Mouse (Mus musculus): Measurements from ENCODE around the gene Ttc7b. TPM values are rescaled to one million over a fixed set of nuclear protein-coding genes. Genes with fewer than 3 reads are reported as not detected.

Ttc7b gene
- total RNA-seq, 2 experiments from 2014 or later, result 65.8 to 73.1 TPM

DNA sequence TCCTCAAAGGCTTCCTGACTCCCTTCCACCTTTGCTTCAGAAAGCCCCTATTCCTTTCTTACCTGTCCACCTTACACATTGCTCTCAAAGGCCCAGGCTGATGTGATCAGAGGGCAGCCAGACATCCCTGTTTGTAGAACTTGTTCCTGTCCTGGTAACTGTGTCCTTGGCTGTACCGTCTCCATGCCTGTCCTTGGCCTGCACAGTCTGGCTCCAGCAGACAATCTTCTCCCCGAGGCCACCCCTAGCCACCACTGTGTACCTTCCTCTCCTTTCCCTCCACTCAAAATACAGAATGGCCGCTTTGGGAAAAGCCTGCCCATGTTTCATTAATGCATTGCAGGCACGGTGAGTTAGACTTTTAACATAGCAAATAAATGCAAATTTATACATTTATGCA lies 199.1 kb downstream of the Ttc7b start:
- no peak for DNase-seq
- intact Hi-C loops (cut with DNase I), result no loop called here

GRCm38 (mm10) chr12:100319746-100320145 lies 200.9 kb downstream of the Ttc7b start:
- intact Hi-C loops (cut with DNase I), result no loop called here
- DNase-seq, result no peak

GRCm38 (mm10) chr12:100317936-100318335 lies 202.7 kb downstream of the Ttc7b start:
- DNase-seq, result no peak
- intact Hi-C loops (cut with DNase I), result no loop called here

- DNase-seq, result no peak
- intact Hi-C loops (cut with DNase I), result no loop called here
These were observed 204.5 kb downstream of the Ttc7b start for GRCm38 (mm10) chr12:100316094-100316493.

DNA sequence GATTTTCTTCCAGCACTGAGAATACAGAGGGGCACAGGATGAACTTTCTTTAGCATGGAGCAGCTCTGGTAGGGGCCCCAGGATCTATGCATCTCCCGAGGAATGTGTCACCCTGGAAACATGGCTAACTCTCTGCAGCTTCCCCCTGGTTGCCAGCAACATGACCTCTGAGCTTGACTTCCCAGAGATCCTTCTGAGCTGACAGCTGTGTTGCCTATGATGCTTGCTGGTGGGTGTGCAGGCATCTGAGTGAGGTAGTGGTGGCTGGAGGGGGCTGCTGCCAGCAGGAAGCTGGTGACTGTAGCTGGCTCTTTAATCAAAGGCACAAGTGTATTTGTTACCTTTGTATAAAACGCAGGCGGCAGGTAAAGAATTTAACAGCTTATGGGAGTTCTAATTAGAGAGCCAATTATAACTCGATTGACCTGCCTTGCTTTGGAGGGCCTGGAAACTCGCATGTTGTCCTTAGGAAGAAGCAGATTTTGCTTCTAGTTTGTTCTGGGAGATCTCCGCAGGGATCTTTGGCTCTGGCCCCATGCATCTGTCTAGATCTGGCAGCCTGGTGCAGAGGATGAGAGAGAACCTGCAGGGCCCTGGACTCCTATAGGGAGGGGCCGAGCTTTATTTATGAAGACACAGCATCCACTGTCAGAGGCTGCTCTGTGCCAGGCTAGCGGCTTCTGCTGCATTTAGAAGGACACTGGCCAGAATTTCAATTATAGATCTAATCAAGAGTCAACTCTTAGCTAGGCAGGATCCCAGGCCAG lies 205.3 kb downstream of the Ttc7b start:
- no peak for DNase-seq
- intact Hi-C loops (cut with DNase I), result no loop called here

DNA sequence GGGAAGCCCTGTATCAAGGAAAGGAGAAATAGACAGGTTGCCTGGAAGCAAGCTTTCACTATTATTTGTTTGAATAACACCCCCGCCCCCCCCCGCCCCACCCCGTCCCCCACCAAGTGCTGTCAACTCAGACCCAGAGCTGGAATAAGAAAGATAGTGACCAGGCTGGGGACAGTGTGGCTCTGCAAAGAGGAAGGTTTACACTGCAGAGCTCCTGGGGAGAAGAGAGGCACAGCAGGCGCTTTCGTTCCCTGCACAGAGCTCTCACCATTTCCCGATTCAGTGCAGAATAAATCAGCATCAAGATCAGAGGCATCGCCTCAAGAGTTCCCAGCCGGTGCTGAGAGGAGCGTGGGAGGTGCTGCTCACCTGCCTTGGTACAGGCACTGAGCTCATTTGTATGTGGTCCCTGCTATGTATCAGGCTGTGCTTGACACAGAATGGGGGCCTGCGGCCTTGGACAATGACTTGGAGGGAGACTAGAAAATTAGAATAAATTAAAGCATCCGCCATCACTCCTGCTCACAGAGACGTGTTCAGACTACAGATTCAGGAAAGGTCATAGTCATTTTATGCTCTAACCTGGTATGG lies 206.7 kb downstream of the Ttc7b start:
- DNase-seq, result no peak
- intact Hi-C loops (cut with DNase I), result no loop called here

DNA sequence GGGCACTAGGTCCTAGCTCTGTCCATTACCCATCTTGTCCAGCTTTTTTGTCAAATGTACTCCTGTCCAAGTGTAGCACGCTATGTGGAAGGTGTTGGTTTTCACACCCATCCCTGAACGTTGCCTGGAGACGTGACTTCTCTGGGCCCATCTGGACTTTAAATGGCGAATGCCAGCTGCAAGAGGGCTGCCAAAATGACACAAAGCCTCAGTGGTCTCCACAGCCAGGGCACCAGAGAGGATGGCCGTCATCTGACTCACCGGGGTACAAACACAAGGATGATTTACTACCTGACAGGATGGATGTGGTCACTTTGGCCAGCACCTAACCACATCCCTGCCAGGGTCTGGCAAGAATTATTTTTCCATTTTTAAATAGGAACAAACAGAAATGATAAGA lies 207.4 kb downstream of the Ttc7b start:
- intact Hi-C loops (cut with DNase I), result no loop called here
- no peak for DNase-seq

DNA sequence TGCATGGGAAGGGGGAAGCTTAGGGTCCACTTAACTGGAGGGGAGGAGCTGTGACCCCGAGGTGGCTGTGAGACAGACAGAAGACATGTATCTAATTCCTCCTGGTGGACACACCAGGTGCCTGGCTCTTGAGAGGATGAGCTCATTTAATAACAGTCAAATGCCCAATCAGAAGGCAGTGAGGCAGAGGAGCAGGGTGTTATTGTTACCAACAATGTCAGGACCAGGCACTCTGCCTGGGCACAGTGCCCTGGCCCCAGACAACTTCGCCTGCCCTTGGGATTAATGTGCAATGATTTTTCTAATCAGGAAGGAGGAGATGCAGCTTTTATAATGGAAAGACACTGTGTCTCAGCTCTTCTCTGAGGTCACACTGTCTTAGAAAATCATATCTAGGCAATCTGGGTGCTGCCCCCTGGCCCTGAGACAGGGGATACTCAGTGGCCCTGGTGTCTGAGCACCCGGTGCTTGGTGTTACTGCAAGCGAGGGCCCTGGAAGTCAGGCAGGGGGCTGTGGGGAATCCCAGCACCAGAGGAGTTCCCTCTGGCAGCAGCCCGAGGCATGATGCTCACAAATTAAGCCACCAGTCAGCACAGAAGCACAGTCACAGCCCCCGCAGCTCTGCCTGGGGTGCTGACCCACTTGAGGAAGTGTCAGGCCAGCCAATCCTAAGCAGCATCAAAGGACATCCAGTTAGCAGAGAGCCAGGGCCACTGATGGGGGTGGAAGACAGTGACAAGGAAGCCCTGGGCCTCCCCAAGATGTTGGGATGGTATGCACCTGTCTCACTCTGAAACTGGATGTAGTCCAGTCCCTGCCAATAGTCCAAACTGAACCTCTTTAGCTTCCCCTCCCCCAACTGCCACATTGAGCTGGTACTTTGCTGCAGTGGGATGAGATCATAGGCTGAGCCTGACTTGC lies 209.9 kb downstream of the Ttc7b start:
- no peak for DNase-seq
- intact Hi-C loops (cut with DNase I), result no loop called here

DNA sequence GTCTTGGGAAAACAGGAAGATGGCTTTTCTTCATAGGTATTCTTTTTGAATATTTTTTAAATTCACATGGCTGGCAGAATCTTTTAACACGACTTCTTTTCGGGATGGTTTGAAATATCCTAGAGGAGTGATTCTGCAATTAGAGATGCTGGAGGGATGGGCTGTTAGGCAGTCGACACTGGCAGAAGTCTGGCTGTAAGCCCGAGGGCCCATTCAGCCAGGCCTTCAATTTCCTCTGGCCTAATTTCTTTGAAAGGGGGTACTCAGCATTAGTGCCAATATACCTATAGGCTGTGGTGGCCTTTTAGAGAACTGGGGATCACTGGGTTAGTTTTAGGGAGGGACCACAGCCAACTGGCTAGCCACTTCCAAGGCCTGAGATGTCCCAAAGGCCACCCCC lies 211.4 kb downstream of the Ttc7b start:
- no peak for DNase-seq
- intact Hi-C loops (cut with DNase I), result loop anchor here (5.0 kb wide), 1 partner anchor 107 kb away; no protein-coding TSS in a partner anchor

GRCm38 (mm10) chr12:100307501-100308260 lies 212.9 kb downstream of the Ttc7b start:
- intact Hi-C loops (cut with DNase I), result loop anchor here (5.0 kb wide), 1 partner anchor 105 kb away; no protein-coding TSS in a partner anchor

GRCm38 (mm10) chr12:100306336-100306735 lies 214.3 kb downstream of the Ttc7b start:
- intact Hi-C loops (cut with DNase I), result loop anchor here (5.0 kb wide), 1 partner anchor 104 kb away; no protein-coding TSS in a partner anchor
- no peak for DNase-seq

More at GRCm38 (mm10) chr12:100307501-100308260, 212.9 kb downstream of the Ttc7b start:
- peak; percentile 61 to 75 for DNase-seq

DNA sequence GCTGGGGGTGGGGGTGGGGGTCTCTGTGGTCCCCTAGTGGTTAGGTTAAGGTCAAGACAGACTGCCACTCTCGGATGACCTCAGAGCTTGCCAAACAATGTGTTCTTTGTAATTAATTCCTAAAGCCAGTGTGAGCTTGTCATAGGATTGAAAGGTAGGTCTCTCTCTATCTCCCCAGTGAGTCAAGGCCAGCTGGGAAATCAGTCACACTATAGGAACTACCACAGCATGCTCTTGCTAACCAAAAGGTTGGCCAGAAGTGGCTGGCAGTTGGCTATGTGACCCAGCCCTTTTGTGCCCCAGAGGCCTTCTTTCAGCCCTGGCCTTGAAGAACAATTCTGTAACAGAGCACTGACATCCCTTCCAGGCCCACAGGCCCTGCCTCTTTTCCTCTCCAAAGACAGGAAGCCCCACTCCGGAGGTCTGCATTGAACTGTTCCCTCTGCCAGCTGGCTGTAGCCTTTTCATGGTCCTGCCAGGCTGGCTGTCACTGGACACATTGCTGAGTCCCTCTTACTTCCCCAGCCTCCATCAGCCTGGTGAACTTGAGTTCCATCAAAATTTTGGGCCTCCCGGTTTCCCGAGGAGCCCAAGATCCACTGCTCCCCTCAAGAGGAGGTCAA lies 215.5 kb downstream of the Ttc7b start:
- DNase-seq, result no peak

DNA sequence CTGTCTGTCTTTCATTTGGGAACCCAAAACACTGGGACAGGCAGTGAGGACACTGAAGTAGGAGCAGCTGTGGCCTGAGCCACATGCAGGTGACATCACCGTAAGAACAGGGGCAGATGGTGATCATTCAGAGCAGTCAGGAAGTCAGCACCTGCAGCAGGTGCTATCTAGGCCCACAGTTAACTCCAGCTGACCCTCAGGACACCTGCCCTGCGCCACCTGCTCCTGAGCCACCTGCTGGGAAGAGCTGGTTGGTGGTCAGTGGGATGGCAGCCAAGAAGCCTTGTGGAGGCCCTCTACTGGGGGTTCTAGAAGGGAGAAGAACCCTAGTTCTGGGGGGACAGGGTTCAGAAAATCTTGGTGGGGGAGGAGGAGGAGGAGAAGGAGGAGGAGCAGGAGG lies 216.3 kb downstream of the Ttc7b start:
- DNase-seq, result no peak
- intact Hi-C loops (cut with DNase I), result no loop called here

More for the DNA sequence above, 215.5 kb downstream of the Ttc7b start:
- intact Hi-C loops (cut with DNase I), result loop anchor here (5.0 kb wide), 1 partner anchor 103 kb away; no protein-coding TSS in a partner anchor

GRCm38 (mm10) chr12:100303141-100303540 lies 217.5 kb downstream of the Ttc7b start:
- intact Hi-C loops (cut with DNase I), result no loop called here
- no peak for DNase-seq

- DNase-seq, result no peak
- intact Hi-C loops (cut with DNase I), result no loop called here
These were observed 220.2 kb downstream of the Ttc7b start for GRCm38 (mm10) chr12:100300446-100300845.

GRCm38 (mm10) chr12:100299322-100299726 lies 221.3 kb downstream of the Ttc7b start:
- DNase-seq, result no peak
- intact Hi-C loops (cut with DNase I), result no loop called here

DNA sequence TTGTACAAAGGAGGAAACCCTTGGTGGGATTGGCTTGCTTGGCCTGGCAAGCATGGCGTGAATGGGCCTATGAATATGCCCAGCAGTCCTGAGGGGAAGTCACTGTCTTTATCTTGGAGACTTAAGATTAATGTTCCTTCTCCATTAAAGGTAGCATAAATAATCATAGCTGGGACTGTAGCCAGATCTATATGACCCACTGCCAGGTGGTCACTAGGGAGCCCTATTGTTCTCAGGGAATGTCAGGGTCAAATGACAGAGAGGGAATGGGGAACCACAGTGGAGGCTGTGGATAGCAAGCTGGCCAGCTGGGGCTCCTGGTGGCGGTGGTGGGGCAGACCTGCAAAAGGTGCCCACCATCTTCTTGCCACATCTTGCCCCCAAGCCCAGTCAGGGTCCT lies 221.8 kb downstream of the Ttc7b start:
- intact Hi-C loops (cut with DNase I), result no loop called here
- DNase-seq, result no peak

- DNase-seq, result no peak
- intact Hi-C loops (cut with DNase I), result no loop called here
These were observed 222.7 kb downstream of the Ttc7b start for GRCm38 (mm10) chr12:100297961-100298360.

DNA sequence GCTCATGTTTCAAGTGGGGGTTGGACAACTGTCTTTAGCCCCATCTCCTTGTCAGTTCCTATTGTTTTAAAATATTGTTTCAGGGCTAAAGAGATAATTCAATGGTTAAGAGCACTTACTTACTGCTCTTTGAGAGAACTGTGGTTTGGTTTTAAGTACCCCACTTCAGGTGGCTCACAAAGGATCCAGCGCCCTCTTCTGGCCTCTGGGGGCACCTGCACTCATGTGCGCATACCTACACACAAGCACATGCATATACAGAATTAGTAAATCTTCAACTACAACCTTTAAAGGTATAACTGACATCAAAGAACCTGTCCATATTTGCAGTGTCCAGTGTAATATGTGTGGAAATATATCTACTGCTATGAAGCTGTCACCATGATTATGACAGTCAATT lies 226.2 kb downstream of the Ttc7b start:
- no peak for DNase-seq
- intact Hi-C loops (cut with DNase I), result loop anchor here (5.0 kb wide), 1 partner anchor 92 kb away; no protein-coding TSS in a partner anchor

Measured in heart, postnatal 14 days (tissue).